Mouse (Mus musculus) heart, adult 2 months (tissue): ENCODE results near the gene Thap4. TPM values are rescaled to one million over a fixed set of nuclear protein-coding genes. Genes with fewer than 3 reads are reported as not detected.
A peak's percentile ranks its signal among the peaks of the same experiment; 100 is the strongest.

Experiments
- DNase-seq, 2 experiments: peaks; one replicate each; pipeline ENCODE4 v3.0.0; 2021
- H3K27ac ChIP-seq: fragments of 200-600 bp; 2 replicates; pipeline ENCODE4 v1.8.1; 2022
- H3K27me3 ChIP-seq: fragments of 200-500 bp; 2 replicates; pipeline ENCODE4 v1.6.1; 2012; ENCODE audit warnings: mild to moderate bottlenecking, low read length, inconsistent platforms, mixed read lengths; ENCODE audit not compliant: control insufficient read depth, insufficient read depth
- H3K36me3 ChIP-seq: fragments of 200-500 bp; 2 replicates; pipeline ENCODE4 v1.6.1; 2012; ENCODE audit warnings: low read length, inconsistent platforms; ENCODE audit not compliant: control insufficient read depth, insufficient read depth
- H3K4me1 ChIP-seq: fragments of 200-500 bp; 2 replicates; pipeline ENCODE4 v1.6.1; 2011; ENCODE audit warnings: low read length; ENCODE audit not compliant: control insufficient read depth, insufficient read depth
- H3K4me3 ChIP-seq: fragments of 200-600 bp; 2 replicates; pipeline ENCODE4 v1.8.1; 2022
- H3K79me2 ChIP-seq: fragments of 200-500 bp; replicated peaks from 2 replicates; pipeline ENCODE4 v1.6.1; 2012; ENCODE audit warnings: mild to moderate bottlenecking, inconsistent platforms, low read length, moderate library complexity, mixed read lengths; ENCODE audit not compliant: control insufficient read depth, insufficient read depth
- H3K9ac ChIP-seq: fragments of 200-500 bp; 2 replicates; pipeline ENCODE4 v1.6.1; 2012; ENCODE audit warnings: low read depth, mild to moderate bottlenecking, control low read depth, inconsistent platforms, low read length, mixed read lengths
- CTCF ChIP-seq: fragments of 200-600 bp; IDR thresholded peaks from 2 replicates; pipeline ENCODE4 v1.8.1; 2022; ENCODE audit warnings: antibody characterized with exemption, mild to moderate bottlenecking, moderate library complexity
- EP300 ChIP-seq: fragments of 200-500 bp; IDR thresholded peaks from 2 replicates; pipeline ENCODE4 v1.6.1; 2011; ENCODE audit warnings: low read depth, low read length, control low read depth; ENCODE audit not compliant: insufficient read depth
- POLR2A ChIP-seq: fragments of 200-500 bp; IDR thresholded peaks from 2 replicates; pipeline ENCODE4 v1.6.1; 2011; ENCODE audit warnings: mild to moderate bottlenecking, low read depth, low read length, control low read depth; ENCODE audit not compliant: insufficient read depth
- WGBS: fragments of 180-500 bp; shearing (Covaris S2); methylation state at CpG from one replicate; pipeline ENCODE4 v1.1.7; 2018; 5-methylcytosine and 5-hydroxymethylcytosine counted together
- intact Hi-C: fragments of 180-260 bp; cut with DNase I; formaldehyde crosslinking; loops from one replicate; pipeline ENCODE4 v1.15.1; 2025
- polyA plus RNA-seq: library from polyadenylated mRNA; depleted of rRNA; stranded (reverse); fragments of >200 nt; gene quantifications from 2 replicates; pipeline ENCODE4 v1.2.3, GENCODE M21; 2012
- total RNA-seq, 2 experiments: library from RNA; stranded (reverse); gene quantifications; 2 replicates each; pipeline ENCODE4 v1.2.3; 2021

The Thap4 gene
- total and polyA plus RNA-seq, 3 experiments = 69.0 to 80.4 (median 75.0) TPM

DNA sequence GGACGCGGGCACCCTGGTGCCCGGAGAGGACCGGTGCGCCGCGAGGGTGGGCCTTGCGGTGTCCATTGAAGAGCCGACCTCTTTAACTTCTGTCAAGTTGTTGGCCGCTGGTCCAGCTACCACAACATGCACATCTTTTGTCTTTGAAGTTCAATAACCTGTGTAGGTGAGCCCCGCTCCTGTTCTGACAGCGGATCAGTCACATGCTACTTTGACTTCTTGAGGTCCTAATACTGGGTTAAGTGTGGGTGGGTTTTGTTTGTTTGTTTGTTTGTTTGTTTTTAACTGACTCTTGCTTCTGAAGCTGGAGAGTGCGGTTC lies 587 bp upstream of the Thap4 start:
- H3K4me3 ChIP-seq = peak overlapping the region; percentile 86
- under 1% methylated on average over 13 of the region's 13 CpGs for WGBS
- no peaks in the 10 kb centered on the region for H3K27me3 ChIP-seq
- H3K27ac ChIP-seq = peak overlapping the region; percentile 87
- H3K36me3 ChIP-seq = no peaks in the 10 kb centered on the region; the same call in none of the 2 replicates
- H3K79me2 ChIP-seq = peaks cover 10% of the 10 kb centered on the region
- H3K9ac ChIP-seq = peak overlapping the region; percentile 79
- no peak for TF ChIP-seq POLR2A
- TF ChIP-seq CTCF = no peak
- TF ChIP-seq EP300 = no peak
- peaks cover 3% of the 10 kb centered on the region; the same call in 1 of the 2 replicates for H3K4me1 ChIP-seq
- intact Hi-C loops = loop anchor here (2.0 to 10.0 kb wide), 4 partner anchors 48 to 310 kb away; partner anchors contain the start of gene Ing5
- no peak for DNase-seq

DNA sequence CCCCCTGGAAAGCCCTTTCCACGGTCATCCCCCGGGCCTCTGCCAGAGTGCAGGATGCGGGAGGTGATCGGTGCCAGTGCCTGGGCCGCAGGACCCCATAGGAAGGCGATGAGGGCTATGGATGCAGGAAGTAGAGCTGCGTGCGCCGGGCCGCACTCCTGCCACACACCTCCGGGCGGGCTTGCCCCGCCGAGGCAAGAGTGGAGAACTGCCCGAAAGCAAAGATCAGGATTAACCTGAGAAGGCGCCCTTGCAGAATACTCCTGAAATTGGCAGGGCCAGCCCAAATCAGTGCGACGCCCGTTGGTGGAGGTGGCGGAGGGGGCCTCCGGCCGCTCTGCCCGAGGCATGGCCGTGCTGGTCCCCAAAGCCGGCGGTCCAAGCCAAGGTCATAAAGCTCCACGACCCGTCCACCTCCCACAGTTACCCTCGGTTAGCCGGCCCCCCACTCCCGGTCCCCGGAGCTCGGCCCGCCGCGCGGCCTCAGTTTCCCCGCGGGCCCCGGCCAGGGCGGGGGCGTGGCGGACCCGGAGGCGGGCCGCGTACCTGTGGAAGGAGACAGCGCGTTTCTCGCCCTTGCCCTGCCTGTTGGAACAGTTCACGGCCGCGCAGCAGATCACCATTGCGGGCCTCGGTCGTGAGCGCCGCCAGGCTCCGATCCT lies 622 bp downstream of the Thap4 start:
- H3K79me2 ChIP-seq = peaks cover 4% of the 10 kb centered on the region; the same call in 1 of the 2 replicates
- peak overlapping the region; percentile 88 for H3K9ac ChIP-seq
- TF ChIP-seq EP300 (no peak), CTCF (no peak)
- no peak for DNase-seq
- H3K36me3 ChIP-seq = no peaks in the 10 kb centered on the region; the same call in none of the 2 replicates
- under 1% methylated on average over 59 of the region's 59 CpGs for WGBS
- H3K27ac ChIP-seq = peak overlapping the region; percentile 87
- intact Hi-C loops = loop anchor here (2.0 to 10.0 kb wide), 4 partner anchors 49 to 309 kb away; partner anchors contain the start of gene Ing5
- peaks cover 3% of the 10 kb centered on the region; the same call in 1 of the 2 replicates for H3K4me1 ChIP-seq
- H3K4me3 ChIP-seq = peak overlapping the region; percentile 86
- no peaks in the 10 kb centered on the region for H3K27me3 ChIP-seq

DNA sequence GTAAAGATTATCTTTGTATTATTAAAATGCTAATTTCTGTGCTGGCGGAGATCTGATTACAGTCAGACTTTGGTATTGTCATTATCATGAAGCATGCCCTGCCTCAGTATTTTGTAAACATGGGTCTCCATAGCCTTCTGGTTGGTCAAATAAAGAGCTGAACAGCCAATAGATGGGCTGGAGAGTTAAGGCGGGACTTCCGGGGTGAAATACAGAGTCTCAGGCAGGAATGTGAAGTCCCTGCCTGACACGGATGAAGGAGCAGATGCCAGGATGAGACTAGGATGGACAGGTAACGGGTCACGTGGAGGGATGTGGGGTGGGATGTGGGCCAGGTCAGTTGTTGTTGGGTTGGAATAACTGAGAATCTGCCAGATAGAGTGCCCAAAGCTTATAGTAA lies 3.4 kb downstream of the Thap4 start, which contains the start of gene Atg4b:
Gene Atg4b, plus strand, starts transcription at position 211 of the 400 bp plus-strand sequence.
- no peak within 1 kb of the TSS for H3K9ac ChIP-seq
- H3K4me1 ChIP-seq = peaks cover 1% of the 10 kb centered on the region; the same call in 1 of the 2 replicates
- H3K27me3 ChIP-seq = no peaks in the 10 kb centered on the region
- WGBS = 87% methylated on average over 6 of the region's 6 CpGs
- TF ChIP-seq CTCF (no peak), POLR2A (no peak), EP300 (no peak)
- intact Hi-C loops = loop anchor here (10.0 kb wide), 2 partner anchors 116 to 306 kb away; no protein-coding TSS in a partner anchor
- no peak within 1 kb of the TSS for H3K4me3 ChIP-seq
- no peaks in the 10 kb centered on the region; the same call in 1 of the 2 replicates for H3K79me2 ChIP-seq
- H3K36me3 ChIP-seq = peaks cover 1% of the 10 kb centered on the region
- no peak for DNase-seq
- H3K27ac ChIP-seq = no peak within 1 kb of the TSS

DNA sequence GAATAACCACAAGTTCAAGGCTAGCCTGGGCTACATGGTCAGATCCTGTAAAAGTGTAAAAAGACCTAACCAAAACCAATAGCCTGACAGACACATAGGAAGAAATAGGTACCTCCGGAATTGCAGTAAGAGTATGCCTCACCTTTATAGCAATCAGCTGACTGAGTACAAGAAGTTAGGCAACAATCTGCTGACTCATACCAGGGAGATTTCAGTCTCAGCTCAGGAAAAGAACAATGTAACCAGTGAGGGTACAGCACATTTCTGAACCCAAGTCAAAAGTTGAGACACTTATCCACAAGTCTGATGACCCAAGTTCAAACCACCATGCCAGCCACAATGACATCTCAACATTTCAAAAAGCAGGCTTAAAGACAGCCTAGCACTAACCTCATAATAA lies 6.1 kb downstream of the Thap4 start:
- Histone ChIP-seq H3K4me3 (no peak overlapping the region), H3K27ac (no peak overlapping the region), H3K36me3 (0 out of 2 replicates have a peak, but pooled peaks cover 2% of the 10 kb centered on the region), H3K79me2 (no peaks in the 10 kb centered on the region; the same call in 1 of the 2 replicates), H3K27me3 (no peaks in the 10 kb centered on the region), H3K4me1 (peaks cover under 1% of the 10 kb centered on the region; the same call in 1 of the 2 replicates), H3K9ac (no peak overlapping the region)
- intact Hi-C loops = no loop called here
- no peak for DNase-seq
- TF ChIP-seq EP300 (no peak), CTCF (no peak), POLR2A (no peak)
- WGBS = 90% methylated on average over 1 of the region's 1 CpGs

DNA sequence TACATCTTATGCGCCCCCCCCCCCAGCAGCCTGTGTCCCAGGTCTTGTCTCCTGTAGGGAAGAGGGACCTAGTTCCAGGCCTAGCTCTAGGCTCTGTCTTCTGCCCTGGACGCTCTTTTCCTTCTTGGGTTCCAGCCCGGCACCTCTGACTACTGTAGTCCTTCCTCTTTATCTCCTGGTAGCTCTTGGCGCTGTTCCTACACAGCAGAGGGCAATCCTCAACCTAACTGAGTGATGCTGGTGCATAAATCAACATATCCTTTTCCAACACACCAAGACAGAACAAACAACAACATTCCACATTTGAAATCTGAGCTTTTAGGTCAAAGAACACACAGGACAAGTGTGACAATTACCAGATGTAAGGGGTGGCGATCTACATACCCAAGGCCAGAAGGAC lies 8.5 kb downstream of the Thap4 start:
- Histone ChIP-seq H3K9ac (no peak overlapping the region), H3K27me3 (no peaks in the 10 kb centered on the region), H3K79me2 (no peaks in the 10 kb centered on the region; the same call in 1 of the 2 replicates), H3K36me3 (peaks cover 8% of the 10 kb centered on the region), H3K4me3 (no peak overlapping the region), H3K4me1 (peaks cover 4% of the 10 kb centered on the region), H3K27ac (no peak overlapping the region)
- intact Hi-C loops = no loop called here
- DNase-seq = no peak
- TF ChIP-seq CTCF (no peak), EP300 (no peak), POLR2A (no peak)
- WGBS = 56% methylated on average over 5 of the region's 5 CpGs

DNA sequence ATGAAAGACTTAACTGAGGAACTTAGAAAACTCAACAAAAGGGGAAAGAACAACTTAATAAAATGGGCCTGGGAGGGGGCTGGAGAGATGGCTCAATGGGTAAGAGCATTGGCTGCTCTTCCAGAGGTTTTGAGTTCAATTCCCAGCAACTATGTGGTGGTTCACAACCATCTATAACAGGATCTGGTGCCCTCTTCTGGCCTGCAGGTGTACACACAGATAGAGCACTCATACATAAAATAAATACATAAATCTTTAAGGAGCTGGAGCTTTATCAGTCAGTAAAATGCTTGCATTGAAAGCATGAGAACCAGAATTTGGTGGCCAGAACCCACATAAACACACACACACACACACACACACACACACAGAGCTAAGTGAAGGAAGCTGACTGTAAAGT lies 11.8 kb downstream of the Thap4 start:
- H3K9ac ChIP-seq = no peak overlapping the region
- H3K27me3 ChIP-seq = no peaks in the 10 kb centered on the region
- H3K4me3 ChIP-seq = no peak overlapping the region
- TF ChIP-seq EP300 (no peak), POLR2A (no peak), CTCF (peak; percentile 46)
- intact Hi-C loops = no loop called here
- H3K27ac ChIP-seq = no peak overlapping the region
- DNase-seq = no peak
- no peaks in the 10 kb centered on the region; the same call in 1 of the 2 replicates for H3K79me2 ChIP-seq
- peaks cover 4% of the 10 kb centered on the region for H3K4me1 ChIP-seq
- peaks cover 8% of the 10 kb centered on the region for H3K36me3 ChIP-seq
